Mouse (Mus musculus) hindlimb bud, embryonic 11.5 days (tissue): ENCODE measurements around the gene Usp10.

Experiments
- DNase-seq: peaks from one replicate; pipeline ENCODE4 v3.0.0-alpha.2; 2012; ENCODE audit warnings: low read depth, low spot score; ENCODE audit errors: extremely low spot score

The Usp10 gene

DNA sequence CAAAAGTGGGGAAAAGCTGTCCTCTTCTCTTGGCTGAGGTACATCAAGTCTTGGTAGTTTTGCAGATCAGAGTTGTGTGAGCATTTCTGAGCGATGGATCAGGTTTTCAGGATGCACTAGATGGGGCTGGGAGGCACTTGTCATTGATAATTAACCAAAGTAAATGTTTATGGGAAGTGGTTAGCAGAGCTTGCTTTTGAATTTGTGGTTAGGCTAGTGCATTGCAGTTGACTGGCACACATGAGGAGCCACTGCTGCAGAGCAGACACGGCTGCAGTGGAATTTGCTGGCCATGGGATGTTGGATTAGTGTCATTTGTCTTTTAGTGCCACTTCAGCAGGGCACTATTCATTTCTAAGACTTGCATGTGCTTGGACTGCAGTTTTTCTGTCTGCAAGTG, 4.0 kb downstream of the Usp10 start:
- DNase-seq, result no peak

DNA sequence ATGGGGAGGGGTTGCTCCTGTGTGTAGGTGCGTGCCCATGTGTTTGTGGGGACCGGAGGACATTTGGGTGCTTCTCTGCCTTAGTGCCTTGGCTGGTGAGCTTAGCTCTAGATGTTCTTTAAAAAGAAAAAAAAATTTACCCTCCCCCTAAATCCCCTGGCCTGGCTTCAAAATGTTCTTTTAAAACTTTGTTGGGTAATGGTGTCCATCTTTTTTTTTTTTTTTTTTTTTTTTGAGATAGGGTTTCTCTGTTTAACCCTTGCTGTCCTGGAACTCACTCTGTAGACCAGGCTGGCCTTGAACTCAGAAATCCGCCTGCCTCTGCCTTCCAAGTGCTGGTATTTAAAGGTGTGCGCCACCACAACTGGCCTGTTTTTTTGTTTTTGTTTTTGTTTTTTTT, 5.1 kb downstream of the Usp10 start:
- DNase-seq, result no peak

GRCm38 (mm10) chr8:119916237-119916892, 6.2 kb downstream of the Usp10 start:
- no peak for DNase-seq

- DNase-seq, result no peak
Measured at GRCm38 (mm10) chr8:119917415-119917814, 7.3 kb downstream of the Usp10 start.

DNA sequence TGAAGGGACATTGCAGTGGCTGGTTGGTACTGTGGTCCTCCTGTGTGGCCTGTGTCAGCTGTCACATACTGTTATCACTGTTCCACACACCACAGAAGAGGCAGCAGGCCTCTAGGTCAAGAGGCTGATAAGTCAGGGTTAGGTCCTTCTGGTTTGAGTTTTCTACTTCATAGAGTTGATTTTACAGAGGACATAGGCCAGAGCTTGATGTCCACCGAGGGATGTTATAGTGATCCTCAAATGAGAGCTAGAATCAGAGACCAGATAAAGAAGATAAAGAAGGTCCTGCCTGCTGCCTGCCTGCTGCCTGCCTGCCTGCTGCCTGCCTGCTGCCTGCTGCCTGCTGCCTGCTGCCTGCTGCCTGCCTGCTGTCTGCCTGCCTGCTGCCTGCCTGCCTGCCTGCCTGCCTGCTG, 8.0 kb downstream of the Usp10 start:
- DNase-seq, result no peak

DNA sequence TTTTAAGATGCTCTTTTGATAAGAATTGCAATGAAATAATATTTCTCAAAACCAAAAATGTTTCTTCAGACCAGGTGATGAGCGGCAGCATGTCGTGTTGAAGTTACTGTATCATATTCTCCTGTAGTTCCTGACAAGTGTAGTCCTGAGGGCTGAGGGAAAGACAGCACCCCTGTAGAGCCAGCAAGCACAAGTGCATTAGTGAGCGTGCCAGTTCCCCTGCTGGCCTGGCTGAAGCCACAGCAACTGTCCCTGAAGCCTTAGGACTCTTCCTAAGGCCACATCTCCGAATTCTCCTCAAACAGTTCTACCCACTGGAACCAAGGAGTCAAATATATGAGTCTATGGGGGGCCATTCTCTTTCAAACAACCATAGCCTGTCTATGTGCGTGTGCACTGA, 13.1 kb downstream of the Usp10 start:
- DNase-seq, result no peak

DNA sequence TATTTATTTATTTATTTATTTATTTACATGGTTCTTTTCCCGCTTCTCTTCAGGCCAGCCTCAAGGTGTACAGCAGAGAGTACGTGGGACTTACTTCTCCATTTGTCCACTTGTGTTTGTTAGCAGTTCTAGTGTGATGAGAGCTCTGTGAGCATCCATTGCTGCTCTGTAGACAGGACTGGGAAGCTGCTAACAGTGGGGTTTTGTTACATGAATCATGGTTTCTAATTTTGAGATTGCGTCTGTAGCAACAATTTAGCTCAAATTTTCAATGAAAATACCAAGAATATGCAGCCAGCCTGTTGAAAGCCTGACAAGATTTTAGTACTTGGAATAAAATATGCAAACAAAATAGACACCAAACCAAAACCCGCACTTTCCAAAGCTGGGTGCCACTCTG, 15.3 kb downstream of the Usp10 start:
- DNase-seq, result no peak

GRCm38 (mm10) chr8:119926474-119926873, 16.3 kb downstream of the Usp10 start:
- DNase-seq, result no peak

DNA sequence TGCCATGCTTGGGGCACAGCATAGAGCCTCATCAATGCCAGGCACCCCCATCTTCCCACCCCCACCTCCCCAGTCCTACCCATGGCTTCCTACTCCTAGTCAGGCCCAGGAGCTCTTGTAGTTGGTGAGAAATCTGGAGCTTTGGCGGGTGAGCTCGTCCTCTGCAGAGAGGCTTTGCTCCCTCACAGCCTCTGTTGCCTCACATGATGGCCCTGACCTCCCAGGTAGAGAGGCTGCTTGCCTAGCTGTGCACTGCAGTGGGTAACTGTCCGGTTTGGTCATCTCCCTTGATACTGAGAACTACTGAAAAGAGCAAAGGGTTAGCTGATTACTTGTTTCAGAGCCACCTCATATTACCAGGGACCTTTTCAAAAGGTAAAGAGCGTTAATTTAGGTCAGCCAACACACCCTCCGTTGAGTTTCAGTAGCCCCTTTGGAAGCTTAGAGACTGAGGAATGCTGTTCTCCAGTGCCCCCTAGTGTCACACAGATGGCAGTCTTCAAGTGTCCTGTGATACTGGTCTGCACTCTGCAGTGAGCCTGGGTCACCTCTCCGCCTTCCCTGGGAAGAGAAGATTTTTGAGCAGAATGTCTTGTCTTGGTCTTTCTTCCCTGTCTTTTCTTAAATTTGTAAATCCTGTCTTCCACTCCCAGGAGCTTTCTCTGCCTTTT, 17.4 kb downstream of the Usp10 start:
- no peak for DNase-seq

- DNase-seq, result no peak
Measured at GRCm38 (mm10) chr8:119931317-119931716, 21.2 kb downstream of the Usp10 start.

GRCm38 (mm10) chr8:119933681-119934080, 23.5 kb downstream of the Usp10 start:
- no peak for DNase-seq

- DNase-seq, result no peak
Measured at GRCm38 (mm10) chr8:119935541-119935940, 25.4 kb downstream of the Usp10 start.

DNA sequence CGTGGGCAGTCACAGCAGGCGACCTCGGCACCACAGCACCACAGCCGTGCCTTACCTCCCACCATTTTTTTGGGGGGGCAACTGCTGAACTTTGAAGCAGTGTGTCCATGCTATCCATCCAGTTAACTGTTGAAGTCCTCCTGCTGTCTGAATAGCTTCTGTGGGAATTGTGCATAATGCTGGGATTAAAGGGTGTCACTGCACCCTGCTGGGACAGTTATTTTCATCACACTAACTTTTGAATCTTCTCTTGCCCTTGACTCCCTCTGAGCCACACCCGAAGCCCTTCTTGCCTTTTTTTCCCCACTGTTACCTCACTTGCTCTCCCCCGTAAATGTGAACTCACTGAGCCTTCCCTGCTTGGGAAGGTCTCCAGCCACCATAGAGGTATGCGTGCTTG, 28.3 kb downstream of the Usp10 start:
- DNase-seq, result no peak

DNA sequence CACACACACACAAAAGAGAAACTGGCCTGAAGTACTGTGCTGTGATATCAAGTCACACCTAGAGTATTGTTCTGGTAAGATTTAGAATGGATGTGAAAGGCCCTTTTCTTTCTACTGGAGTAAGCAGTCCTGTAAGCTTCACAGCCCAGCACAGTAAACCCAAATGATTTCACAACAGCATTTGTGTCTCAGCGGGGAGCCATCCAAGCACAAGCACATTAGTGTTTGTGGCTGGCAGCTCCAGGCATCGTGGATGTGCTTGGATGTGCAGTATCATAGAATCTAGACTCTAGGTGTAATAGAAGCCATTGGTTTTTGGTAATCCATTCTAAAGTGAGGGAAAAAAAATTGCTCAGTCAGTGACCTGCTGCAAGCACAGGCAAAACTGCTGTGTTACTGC, 29.2 kb downstream of the Usp10 start:
- DNase-seq, result no peak

- no peak for DNase-seq
Measured at GRCm38 (mm10) chr8:119941471-119941870, 31.3 kb downstream of the Usp10 start.

GRCm38 (mm10) chr8:119943616-119944015, 33.5 kb downstream of the Usp10 start:
- DNase-seq, result no peak

DNA sequence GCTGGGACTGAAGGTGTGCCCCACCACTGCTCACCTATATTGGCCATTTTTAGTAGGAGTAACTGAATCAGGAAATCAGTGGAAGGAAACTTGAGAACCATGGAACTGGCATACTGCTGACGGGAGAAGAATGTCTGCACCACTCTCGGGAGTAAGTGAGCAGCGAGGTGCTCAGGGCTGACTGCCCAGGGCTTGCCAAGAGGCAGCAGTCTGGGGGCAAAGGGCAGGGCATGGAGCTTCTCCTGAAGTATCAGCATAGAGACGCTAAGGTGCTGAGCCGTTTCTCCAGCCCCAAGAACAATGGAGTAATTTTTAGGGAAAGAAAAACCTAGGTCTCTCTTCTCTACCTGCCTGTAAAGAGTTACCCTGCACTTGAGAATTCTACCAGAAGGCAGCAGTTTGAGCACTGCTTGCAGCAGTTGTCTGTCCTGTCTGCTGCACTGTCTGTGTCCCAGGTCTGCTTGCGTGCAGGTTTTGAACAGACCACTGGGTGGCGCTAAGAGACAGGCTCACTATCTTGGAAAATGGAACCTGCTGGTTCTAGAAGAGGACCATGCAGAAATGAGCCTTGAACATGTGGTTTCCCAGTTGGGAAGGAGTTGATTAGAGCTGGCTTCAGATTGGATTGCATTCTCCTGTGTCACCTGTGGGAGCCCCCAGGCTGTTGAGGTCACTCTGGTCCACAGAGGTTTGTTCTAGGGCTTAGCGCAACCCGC, 34.1 kb downstream of the Usp10 start:
- DNase-seq, result peak; percentile 46

GRCm38 (mm10) chr8:119946326-119946865, 36.2 kb downstream of the Usp10 start:
- DNase-seq, result no peak

- no peak for DNase-seq
Measured at GRCm38 (mm10) chr8:119947653-119948052, 37.5 kb downstream of the Usp10 start.

DNA sequence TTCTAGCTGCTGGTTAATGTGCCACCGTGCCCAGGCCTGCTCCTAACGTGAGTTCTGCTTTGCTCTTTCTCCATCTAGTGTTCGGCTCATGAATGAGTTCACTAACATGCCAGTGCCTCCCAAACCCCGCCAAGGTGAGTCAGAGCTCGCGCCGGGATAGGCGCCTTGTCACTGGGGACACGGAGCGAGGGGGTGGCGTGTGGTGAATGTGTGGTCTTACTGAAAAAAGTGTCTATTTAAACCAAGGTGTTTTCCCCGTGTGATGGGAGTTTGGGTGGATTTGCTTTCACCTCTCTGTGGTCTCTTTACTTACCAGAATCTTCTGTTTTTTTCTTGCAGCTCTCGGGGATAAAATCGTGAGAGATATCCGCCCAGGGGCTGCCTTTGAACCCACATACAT, 38.2 kb downstream of the Usp10 start:
- DNase-seq, result no peak

DNA sequence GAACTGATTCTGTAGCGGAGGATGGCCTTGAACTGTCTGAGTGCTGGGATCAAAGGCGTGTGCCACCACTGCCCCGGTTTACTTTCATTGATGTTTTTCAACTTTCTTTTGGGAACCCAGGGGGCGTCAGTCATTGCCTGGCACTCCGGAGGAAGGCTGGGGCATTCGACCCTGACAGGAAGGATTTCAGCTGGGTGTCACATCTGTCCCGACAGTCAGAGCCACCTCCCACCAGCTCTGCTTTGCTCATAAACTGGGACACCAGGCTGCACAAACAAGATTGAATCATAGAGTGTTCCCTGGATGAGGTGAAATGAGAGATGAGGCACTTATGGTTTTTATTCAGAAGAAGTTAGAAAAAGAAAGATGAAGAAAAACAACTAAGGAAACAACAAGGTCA, 42.1 kb downstream of the Usp10 start:
- no peak for DNase-seq

- no peak for DNase-seq
Measured at GRCm38 (mm10) chr8:119952747-119953146, 42.6 kb downstream of the Usp10 start.
